Comparison of ENCODE assay signal across 9 mouse cellular contexts in genomic region chr3:156559826-156560471, GRCm38 (mm10). TPM values are rescaled to one million over a fixed set of nuclear protein-coding genes. Genes with fewer than 3 reads are reported as not detected.
DNase-seq lines count a peak whose midpoint lies in the region; ATAC-seq lines count a peak whose summit lies in the region.
"Had no signal": no experiment of that assay in that cellular context is flagged by ENCODE, and none has a peak within 500 bp of the region (broad histone marks: within the 10 kb centered on the region; RNA-seq: fewer than 3 reads in every experiment).

No protein-coding gene starts in this region.

- H3K4me3 ChIP-seq in kidney, embryonic 16.5 days (ENCODE audit: low read length) = peak overlapping the region; percentile 65
- H3K4me3 ChIP-seq in hindbrain, embryonic 13.5 days = peak overlapping the region; percentile 71

- peaks cover 28% of the 10 kb centered on the region for H3K27me3 ChIP-seq in kidney, embryonic 16.5 days (ENCODE audit: insufficient read depth, low read length)
- H3K27me3 ChIP-seq in hindbrain, embryonic 13.5 days = no peaks in the 10 kb centered on the region

- H3K4me2 ChIP-seq in kidney, embryonic 16.5 days (replicated peaks; ENCODE audit: low read depth, low read length) = peak overlapping the region; percentile 75
- peak overlapping the region; percentile 86 for H3K4me2 ChIP-seq in hindbrain, embryonic 13.5 days

- H3K27ac ChIP-seq in kidney, embryonic 16.5 days (ENCODE audit: low read length) = no peak overlapping the region
- H3K27ac ChIP-seq in hindbrain, embryonic 13.5 days = peak overlapping the region; percentile 97

- H3K4me1 ChIP-seq in kidney, embryonic 16.5 days (ENCODE audit: insufficient read depth, low read length) = peaks cover 8% of the 10 kb centered on the region; the same call in 1 of the 2 replicates
- peaks cover 31% of the 10 kb centered on the region for H3K4me1 ChIP-seq in hindbrain, embryonic 13.5 days (replicated peaks)

- ATAC-seq in kidney, embryonic 16.5 days (ENCODE audit: low FRiP score, low TSS enrichment) = no peak
- ATAC-seq in hindbrain, embryonic 13.5 days (ENCODE audit: low FRiP score) = peak; percentile 18; the same call in 1 of the 2 replicates
- ATAC-seq: Patski had no signal

- no peaks in the 10 kb centered on the region for H3K36me3 ChIP-seq in kidney, embryonic 16.5 days (ENCODE audit: insufficient read depth, low read length)
- no peaks in the 10 kb centered on the region for H3K36me3 ChIP-seq in hindbrain, embryonic 13.5 days

- H3K9me3 ChIP-seq in kidney, embryonic 16.5 days (ENCODE audit: low read length) = no peaks in the 10 kb centered on the region
- H3K9me3 ChIP-seq in hindbrain, embryonic 13.5 days = no peaks in the 10 kb centered on the region

- no peak for DNase-seq in kidney, adult 11 months
- peak; percentile 9 for DNase-seq in embryo, embryonic 9.5 days (ENCODE audit: extremely low spot score)
- DNase-seq in left cerebral cortex, postnatal 4 days = peak; percentile 44
- DNase-seq in right cerebral cortex, adult 2 months (ENCODE audit: low spot score in 2 of 2) = peak; percentile 51 to 64
- DNase-seq in adrenal gland, adult 8-10 months = no peak
- DNase-seq in adrenal gland, adult 18-20 months (ENCODE audit: low spot score in 2 of 2) = no peak

- 5% methylated on average over 19 of the region's 19 CpGs for WGBS in kidney, embryonic 16.5 days
- WGBS in hindbrain, embryonic 13.5 days = 2% methylated on average over 19 of the region's 19 CpGs

- H3K9ac ChIP-seq in kidney, embryonic 16.5 days (replicated peaks; ENCODE audit: low read length) = peak overlapping the region; percentile 64; the same call in 1 of the 2 replicates
- peak overlapping the region; percentile 72 for H3K9ac ChIP-seq in hindbrain, embryonic 13.5 days

- intact Hi-C loops in left cerebral cortex, postnatal 4 days (cut with DNase I) = loop anchor here (5.0 to 10.0 kb wide), 5 partner anchors 545 to 1905 kb away; no protein-coding TSS in a partner anchor

RNA-seq across cellular contexts. Expression of gene Negr1, which starts 1.6 kb away (rescaled TPM):
- polyA plus RNA-seq in kidney, embryonic 16.5 days (2015; fragmentation: Nextera tagmentation; extraction: Ambion mirVana) = 7.3 and 9.8 TPM in 2 replicates
- 31.6 and 32.6 TPM in 2 replicates for polyA plus RNA-seq in hindbrain, embryonic 13.5 days (2015; fragmentation: Nextera tagmentation; extraction: Ambion mirVana)
- total RNA-seq in left cerebral cortex, postnatal 4 days (2021) = 100 to 1,000 TPM; 228 to 264 TPM
- 10 to 100 TPM in 1 of 4 experiments, 1 to 10 TPM in 3; 5.5 to 12.2 (median 7.3) TPM for total RNA-seq in adrenal gland, adult 8-10 months (2022)
- 10 to 100 TPM; 10.2 to 15.4 TPM for total RNA-seq in adrenal gland, adult 18-20 months (2021)

Comparison
In these comparisons a context has a peak if more than half of its experiments do, and no peak if none do; other contexts are left out.
1. DNase-seq: peak in embryo, embryonic 9.5 days (single experiment), left cerebral cortex, postnatal 4 days (single experiment) and right cerebral cortex, adult 2 months (2 of 2); none in kidney, adult 11 months (single experiment), adrenal gland, adult 8-10 months (single experiment) and adrenal gland, adult 18-20 months (0 of 2).
2. RNA of gene Negr1, which starts 1.6 kb away (total RNA-seq): 228 to 264 TPM in left cerebral cortex, postnatal 4 days; 10.2 to 15.4 TPM in adrenal gland, adult 18-20 months and 5.5 to 12.2 TPM in adrenal gland, adult 8-10 months; every median in the first group is over 10 times any median in the second.